ENCODE assay signal across 28 mouse cellular contexts in genomic region chr13:98469916-98470315, GRCm38 (mm10). TPM values are rescaled to one million over a fixed set of nuclear protein-coding genes. Genes with fewer than 3 reads are reported as not detected.
DNase-seq lines count a peak whose midpoint lies in the region; ATAC-seq lines count a peak whose summit lies in the region.
"Had no signal": no experiment of that assay in that cellular context is flagged by ENCODE, and none has a peak within 500 bp of the region (broad histone marks: within the 10 kb centered on the region; RNA-seq: fewer than 3 reads in every experiment).

No protein-coding gene starts in this region.

- no peak overlapping the region for H3K4me3 ChIP-seq in embryonic facial prominence, embryonic 15.5 days (replicated peaks)
- H3K4me3 ChIP-seq: embryonic facial prominence, embryonic 12.5 days; heart, embryonic 13.5 days; hindbrain, embryonic 10.5 days; hindbrain, embryonic 13.5 days had no signal

- intact Hi-C loops in heart, postnatal 14 days (cut with DNase I) = no loop called here

- H3K27me3 ChIP-seq in embryonic facial prominence, embryonic 15.5 days = no peaks in the 10 kb centered on the region
- H3K27me3 ChIP-seq: CH12.LX; embryonic facial prominence, embryonic 12.5 days; Patski had no signal

- 47% methylated on average over 4 of the region's 4 CpGs for WGBS in embryonic facial prominence, embryonic 15.5 days

- no peak overlapping the region for H3K4me2 ChIP-seq in embryonic facial prominence, embryonic 15.5 days (replicated peaks)
- H3K4me2 ChIP-seq: embryonic facial prominence, embryonic 12.5 days; heart, embryonic 13.5 days; hindbrain, embryonic 13.5 days had no signal

- no peaks in the 10 kb centered on the region for H3K4me1 ChIP-seq in embryonic facial prominence, embryonic 15.5 days
- H3K4me1 ChIP-seq: heart, embryonic 13.5 days; hindbrain, embryonic 10.5 days; hindbrain, embryonic 13.5 days had no signal

- ATAC-seq in embryonic facial prominence, embryonic 15.5 days (ENCODE audit: insufficient number of reproducible peaks, low FRiP score, low TSS enrichment, low read depth) = no peak
- ATAC-seq: forebrain, embryonic 14.5 days; forebrain, postnatal 0 days; hindbrain, embryonic 16.5 days; Patski had no signal

- no peaks in the 10 kb centered on the region for H3K9me3 ChIP-seq in embryonic facial prominence, embryonic 15.5 days (replicated peaks)
- H3K9me3 ChIP-seq: embryonic facial prominence, embryonic 12.5 days; G1E; heart, embryonic 13.5 days; hindbrain, embryonic 10.5 days; hindbrain, embryonic 13.5 days had no signal

- DNase-seq in heart, adult 11 months = peak; percentile 84
- no peak for DNase-seq in heart, postnatal 14 days
- DNase-seq in layer of hippocampus, adult 18-20 months (ENCODE audit: low spot score in 2 of 2) = peak; percentile 15 to 59
- DNase-seq in layer of hippocampus, postnatal 10 days (ENCODE audit: low spot score in 2 of 2) = no peak
- DNase-seq in layer of hippocampus, adult 9-11 months = peak; percentile 38
- no peak for DNase-seq in kidney, postnatal 4 days
- DNase-seq: adrenal gland, postnatal 10 days; adrenal gland, postnatal 36 days; B cell, adult 2 months; cerebellum, adult 18-20 months; cerebellum, adult 9-10 months; forebrain, postnatal 0 days; gastrocnemius, adult 2 months; gastrocnemius, postnatal 14 days had no signal

- H3K9ac ChIP-seq in embryonic facial prominence, embryonic 15.5 days = no peak overlapping the region
- H3K9ac ChIP-seq: embryonic facial prominence, embryonic 12.5 days; forebrain, postnatal 0 days; heart, embryonic 13.5 days; hindbrain, embryonic 13.5 days had no signal

- 0 out of 2 replicates have a peak overlapping the region, but pooled peaks have one; percentile 7 for H3K27ac ChIP-seq in embryonic facial prominence, embryonic 15.5 days (replicated peaks)
- H3K27ac ChIP-seq: embryonic facial prominence, embryonic 12.5 days; gastrocnemius, adult 2 months; heart, embryonic 13.5 days; hindbrain, embryonic 10.5 days; hindbrain, embryonic 13.5 days had no signal

- H3K36me3 ChIP-seq in embryonic facial prominence, embryonic 15.5 days = no peaks in the 10 kb centered on the region
- H3K36me3 ChIP-seq: embryonic facial prominence, embryonic 12.5 days; G1E; heart, embryonic 13.5 days; hindbrain, embryonic 10.5 days; hindbrain, embryonic 13.5 days had no signal

RNA-seq across cellular contexts. Expression of gene Gm10320, which starts 21.9 kb away (rescaled TPM):
- total RNA-seq in heart, postnatal 14 days (2021) = not detected
- total RNA-seq in layer of hippocampus, adult 18-20 months (2021) = not detected
- not detected for total RNA-seq in layer of hippocampus, postnatal 10 days (2021)
- polyA plus RNA-seq in embryonic facial prominence, embryonic 15.5 days (2015; fragmentation: Nextera tagmentation; extraction: Ambion mirVana) = 2.2 and 3.9 TPM in 2 replicates
- total RNA-seq: adrenal gland, adult 18-20 months; forebrain, postnatal 0 days; gastrocnemius, adult 2 months; gastrocnemius, postnatal 14 days; gastrocnemius, postnatal 4 days; heart, adult 18-20 months; heart, postnatal 25 days had no signal

Comparison
In these comparisons a context has a peak if more than half of its experiments do, and no peak if none do; other contexts are left out.
1. DNase-seq: peak in heart, adult 11 months (single experiment), layer of hippocampus, adult 18-20 months (2 of 2) and layer of hippocampus, adult 9-11 months (single experiment); none in heart, postnatal 14 days (0 of 2), layer of hippocampus, postnatal 10 days (0 of 2) and kidney, postnatal 4 days (0 of 2).